Mouse (Mus musculus): ENCODE data around the gene Mesp2. TPM values are rescaled to one million over a fixed set of nuclear protein-coding genes. Genes with fewer than 3 reads are reported as not detected.

The Mesp2 gene
- polyA plus RNA-seq (2014; fragmentation: Nextera tagmentation; extraction: Ambion mirVana), result 0.11 and 0.21 TPM in 2 replicates

DNA sequence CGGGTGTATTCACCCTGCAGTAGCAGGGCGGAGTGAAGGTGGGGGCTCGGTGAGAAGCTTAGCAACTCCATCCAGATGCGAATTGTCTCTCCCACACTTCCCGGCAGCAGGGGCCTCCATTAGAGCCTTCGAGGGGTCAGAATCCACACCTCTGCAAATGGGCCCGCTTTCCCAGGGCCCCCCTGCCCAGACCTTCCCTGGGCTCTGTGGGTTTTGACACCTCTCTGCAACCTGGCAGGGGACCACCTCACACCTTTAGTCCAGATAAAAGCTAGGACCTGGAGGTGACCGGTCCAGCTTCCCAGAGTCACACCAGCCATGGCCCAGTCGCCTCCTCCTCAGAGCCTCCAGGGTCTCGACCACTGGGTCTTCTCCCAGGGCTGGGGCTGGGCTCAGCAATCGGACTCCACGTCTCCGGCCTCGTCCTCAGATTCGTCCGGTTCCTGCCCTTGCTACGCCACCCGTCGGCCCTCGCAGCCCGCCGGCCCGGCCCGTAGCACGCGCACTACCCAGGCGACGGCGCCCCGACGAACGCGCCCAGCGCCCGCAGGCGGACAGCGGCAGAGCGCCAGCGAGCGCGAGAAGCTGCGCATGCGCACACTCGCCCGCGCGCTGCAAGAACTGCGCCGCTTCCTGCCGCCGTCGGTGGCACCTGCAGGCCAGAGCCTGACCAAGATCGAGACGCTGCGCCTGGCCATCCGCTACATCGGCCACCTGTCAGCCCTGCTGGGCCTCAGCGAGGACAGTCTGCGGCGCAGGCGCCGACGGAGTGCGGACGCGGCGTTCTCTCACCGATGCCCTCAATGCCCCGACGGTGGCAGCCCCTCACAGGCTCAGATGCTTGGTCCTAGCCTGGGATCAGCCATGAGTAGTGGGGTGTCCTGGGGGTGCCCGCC lies at the start of gene Mesp2:
Mesp2 (plus strand) TSS at position 117 of the 896 bp plus-strand sequence.
- no peak within 1 kb of the TSS for H3K27ac ChIP-seq (ENCODE audit: low read depth, low read length)
- H3K9ac ChIP-seq (ENCODE audit: low read depth, low read length), result peak within 1 kb of the TSS; percentile 3; the same call in 1 of the 2 replicates
- H3K4me1 ChIP-seq (replicated peaks; ENCODE audit: control insufficient read depth, insufficient read depth, low read length), result peaks cover 5% of the 10 kb centered on the region; the same call in 1 of the 2 replicates
- WGBS, result 16% methylated on average over 71 of the region's 71 CpGs
- H3K4me3 ChIP-seq (ENCODE audit: low read depth, low read length), result peak within 1 kb of the TSS; percentile 30
- ATAC-seq (replicated peaks; ENCODE audit: low FRiP score) (0 out of 2 replicates have a peak, but pooled peaks have one; percentile 43), DNase-seq (ENCODE audit: low spot score) (peak; percentile 57)
- peak within 1 kb of the TSS; percentile 66 for H3K4me2 ChIP-seq
- no peaks in the 10 kb centered on the region for H3K36me3 ChIP-seq (ENCODE audit: control insufficient read depth, insufficient read depth, low read length)
- peaks cover 24% of the 10 kb centered on the region for H3K27me3 ChIP-seq (replicated peaks; ENCODE audit: control insufficient read depth, insufficient read depth, low read length)
- H3K9me3 ChIP-seq (ENCODE audit: control insufficient read depth, low read length), result no peaks in the 10 kb centered on the region

DNA sequence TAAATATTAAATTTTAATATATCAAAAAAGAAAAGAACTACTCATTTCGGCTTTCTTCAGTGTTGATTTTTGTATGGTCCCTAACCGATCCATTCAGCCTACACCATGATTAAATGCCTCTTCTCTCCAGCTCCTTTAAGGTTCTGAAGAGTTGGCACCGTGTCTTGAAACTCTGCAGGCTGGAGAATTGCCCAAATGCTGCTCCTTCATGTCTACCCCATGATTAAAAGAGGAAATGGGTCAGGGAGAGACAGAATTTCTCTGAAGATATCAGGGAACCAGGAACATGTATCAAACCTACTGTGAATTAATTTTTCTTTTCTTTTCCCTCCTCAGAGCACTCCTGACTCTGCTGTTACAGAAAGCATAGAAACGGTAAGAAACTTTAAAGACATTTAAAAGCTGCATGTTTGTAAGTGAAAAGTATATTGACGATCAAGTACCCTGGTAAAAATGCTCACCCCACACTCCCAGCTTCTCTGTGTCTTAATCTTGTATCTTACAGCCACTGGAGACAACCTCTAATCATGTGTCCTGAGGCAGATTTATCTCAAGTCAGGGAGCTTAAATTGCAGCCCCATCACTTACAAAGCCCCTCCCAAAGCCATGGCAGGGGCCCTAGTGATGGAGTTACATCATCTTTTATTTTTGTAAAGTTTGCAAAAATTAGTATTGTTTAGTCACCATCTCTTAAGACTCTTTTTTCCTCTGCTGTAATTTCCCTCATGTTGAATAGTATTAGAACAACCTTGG lies 49.2 kb upstream of the Mesp2 start:
- Histone ChIP-seq H3K4me3 (ENCODE audit: low read depth, low read length) (no peak overlapping the region), H3K9me3 (ENCODE audit: control insufficient read depth, low read length) (no peaks in the 10 kb centered on the region), H3K9ac (ENCODE audit: low read depth, low read length) (no peak overlapping the region), H3K27me3 (replicated peaks; ENCODE audit: control insufficient read depth, insufficient read depth, low read length) (no peaks in the 10 kb centered on the region), H3K36me3 (ENCODE audit: control insufficient read depth, insufficient read depth, low read length) (no peaks in the 10 kb centered on the region), H3K4me2 (no peak overlapping the region), H3K27ac (ENCODE audit: low read depth, low read length) (no peak overlapping the region), H3K4me1 (replicated peaks; ENCODE audit: control insufficient read depth, insufficient read depth, low read length) (no peaks in the 10 kb centered on the region)
- whole genome bisulfite sequencing, result 65% methylated on average over 5 of the region's 5 CpGs
- ATAC-seq (replicated peaks; ENCODE audit: low FRiP score) (no peak), DNase-seq (ENCODE audit: low spot score) (no peak)

GRCm38 (mm10) chr7:79762106-79762505 lies 48.4 kb upstream of the Mesp2 start:
- no peak for DNase-seq (ENCODE audit: low spot score)
- Histone ChIP-seq H3K4me2 (no peak overlapping the region), H3K36me3 (ENCODE audit: control insufficient read depth, insufficient read depth, low read length) (no peaks in the 10 kb centered on the region), H3K9me3 (ENCODE audit: control insufficient read depth, low read length) (no peaks in the 10 kb centered on the region), H3K4me3 (ENCODE audit: low read depth, low read length) (no peak overlapping the region), H3K27ac (ENCODE audit: low read depth, low read length) (no peak overlapping the region), H3K27me3 (replicated peaks; ENCODE audit: control insufficient read depth, insufficient read depth, low read length) (no peaks in the 10 kb centered on the region), H3K4me1 (replicated peaks; ENCODE audit: control insufficient read depth, insufficient read depth, low read length) (no peaks in the 10 kb centered on the region), H3K9ac (ENCODE audit: low read depth, low read length) (no peak overlapping the region)
- no peak for ATAC-seq (replicated peaks; ENCODE audit: low FRiP score)
- 70% methylated on average over 8 of the region's 8 CpGs for WGBS

GRCm38 (mm10) chr7:79765991-79766390 lies 44.5 kb upstream of the Mesp2 start:
- DNase-seq (ENCODE audit: low spot score) (no peak), ATAC-seq (replicated peaks; ENCODE audit: low FRiP score) (no peak)

GRCm38 (mm10) chr7:79769664-79770063 lies 40.9 kb upstream of the Mesp2 start:
- WGBS, result 77% methylated on average over 3 of the region's 3 CpGs
- Histone ChIP-seq H3K9ac (ENCODE audit: low read depth, low read length) (no peak overlapping the region), H3K4me1 (replicated peaks; ENCODE audit: control insufficient read depth, insufficient read depth, low read length) (no peaks in the 10 kb centered on the region), H3K27me3 (replicated peaks; ENCODE audit: control insufficient read depth, insufficient read depth, low read length) (no peaks in the 10 kb centered on the region), H3K4me3 (ENCODE audit: low read depth, low read length) (no peak overlapping the region), H3K27ac (ENCODE audit: low read depth, low read length) (no peak overlapping the region), H3K9me3 (ENCODE audit: control insufficient read depth, low read length) (no peaks in the 10 kb centered on the region), H3K36me3 (ENCODE audit: control insufficient read depth, insufficient read depth, low read length) (no peaks in the 10 kb centered on the region), H3K4me2 (no peak overlapping the region)
- no peak for ATAC-seq (replicated peaks; ENCODE audit: low FRiP score)
- no peak for DNase-seq (ENCODE audit: low spot score)

More at GRCm38 (mm10) chr7:79765991-79766390, 44.5 kb upstream of the Mesp2 start:
- Histone ChIP-seq H3K36me3 (ENCODE audit: control insufficient read depth, insufficient read depth, low read length) (no peaks in the 10 kb centered on the region), H3K4me3 (ENCODE audit: low read depth, low read length) (no peak overlapping the region), H3K9ac (ENCODE audit: low read depth, low read length) (no peak overlapping the region), H3K27ac (ENCODE audit: low read depth, low read length) (no peak overlapping the region), H3K4me2 (no peak overlapping the region), H3K4me1 (replicated peaks; ENCODE audit: control insufficient read depth, insufficient read depth, low read length) (no peaks in the 10 kb centered on the region), H3K27me3 (replicated peaks; ENCODE audit: control insufficient read depth, insufficient read depth, low read length) (no peaks in the 10 kb centered on the region), H3K9me3 (ENCODE audit: control insufficient read depth, low read length) (no peaks in the 10 kb centered on the region)
- WGBS, result 38% methylated on average over 1 of the region's 1 CpGs

DNA sequence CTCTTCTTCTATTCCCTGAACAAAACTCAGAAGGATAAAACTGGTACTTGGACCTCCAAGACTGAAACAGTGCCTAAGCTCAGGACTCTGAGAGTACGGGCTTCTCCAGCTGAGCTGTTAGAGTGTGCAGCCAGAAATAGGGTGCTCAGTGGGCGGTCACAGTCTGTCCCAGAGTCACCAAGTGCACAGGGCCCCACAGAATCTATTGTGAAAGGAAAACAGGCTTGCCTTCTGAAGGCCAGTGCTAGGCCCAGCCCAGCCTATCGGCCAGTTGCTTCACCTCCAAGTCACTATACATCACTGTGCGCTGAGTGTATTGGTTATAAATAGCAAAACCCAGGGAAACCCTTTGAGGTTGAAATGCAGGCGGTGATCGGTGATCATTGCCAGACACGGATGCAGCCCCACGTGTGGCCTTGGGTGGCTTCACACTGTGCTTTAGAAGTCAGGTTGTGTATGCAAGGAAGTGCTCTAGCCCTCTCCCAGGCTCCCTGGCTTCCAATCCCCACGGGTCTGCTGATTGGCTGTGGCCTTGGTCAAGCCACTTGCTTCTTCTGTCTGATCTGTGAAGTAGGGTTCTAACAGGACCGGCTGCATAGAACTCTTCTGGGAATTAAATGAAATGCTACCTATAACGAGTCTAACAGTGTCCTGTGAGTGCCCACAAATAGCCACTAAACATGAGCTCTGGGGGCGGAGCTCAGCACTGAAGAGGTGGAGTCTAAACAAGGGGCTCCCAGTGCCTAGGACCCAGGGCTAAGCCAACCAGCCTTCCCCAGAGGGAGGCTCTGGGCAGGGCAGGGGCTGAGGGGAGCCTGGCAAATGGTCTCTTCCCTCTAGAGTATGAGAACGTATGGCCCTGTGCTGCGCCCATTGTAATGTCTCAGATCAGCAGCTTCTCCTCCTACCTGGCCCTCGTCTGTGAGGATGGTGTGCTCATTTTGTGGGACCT lies 38.7 kb upstream of the Mesp2 start:
- Histone ChIP-seq H3K9ac (ENCODE audit: low read depth, low read length) (no peak overlapping the region), H3K36me3 (ENCODE audit: control insufficient read depth, insufficient read depth, low read length) (no peaks in the 10 kb centered on the region), H3K4me3 (ENCODE audit: low read depth, low read length) (no peak overlapping the region), H3K27me3 (replicated peaks; ENCODE audit: control insufficient read depth, insufficient read depth, low read length) (no peaks in the 10 kb centered on the region), H3K27ac (ENCODE audit: low read depth, low read length) (no peak overlapping the region), H3K4me2 (no peak overlapping the region), H3K9me3 (ENCODE audit: control insufficient read depth, low read length) (no peaks in the 10 kb centered on the region), H3K4me1 (replicated peaks; ENCODE audit: control insufficient read depth, insufficient read depth, low read length) (no peaks in the 10 kb centered on the region)
- 50% methylated on average over 15 of the region's 15 CpGs for WGBS
- ATAC-seq (replicated peaks; ENCODE audit: low FRiP score) (no peak; the same call in 1 of the 2 replicates), DNase-seq (ENCODE audit: low spot score) (no peak)

DNA sequence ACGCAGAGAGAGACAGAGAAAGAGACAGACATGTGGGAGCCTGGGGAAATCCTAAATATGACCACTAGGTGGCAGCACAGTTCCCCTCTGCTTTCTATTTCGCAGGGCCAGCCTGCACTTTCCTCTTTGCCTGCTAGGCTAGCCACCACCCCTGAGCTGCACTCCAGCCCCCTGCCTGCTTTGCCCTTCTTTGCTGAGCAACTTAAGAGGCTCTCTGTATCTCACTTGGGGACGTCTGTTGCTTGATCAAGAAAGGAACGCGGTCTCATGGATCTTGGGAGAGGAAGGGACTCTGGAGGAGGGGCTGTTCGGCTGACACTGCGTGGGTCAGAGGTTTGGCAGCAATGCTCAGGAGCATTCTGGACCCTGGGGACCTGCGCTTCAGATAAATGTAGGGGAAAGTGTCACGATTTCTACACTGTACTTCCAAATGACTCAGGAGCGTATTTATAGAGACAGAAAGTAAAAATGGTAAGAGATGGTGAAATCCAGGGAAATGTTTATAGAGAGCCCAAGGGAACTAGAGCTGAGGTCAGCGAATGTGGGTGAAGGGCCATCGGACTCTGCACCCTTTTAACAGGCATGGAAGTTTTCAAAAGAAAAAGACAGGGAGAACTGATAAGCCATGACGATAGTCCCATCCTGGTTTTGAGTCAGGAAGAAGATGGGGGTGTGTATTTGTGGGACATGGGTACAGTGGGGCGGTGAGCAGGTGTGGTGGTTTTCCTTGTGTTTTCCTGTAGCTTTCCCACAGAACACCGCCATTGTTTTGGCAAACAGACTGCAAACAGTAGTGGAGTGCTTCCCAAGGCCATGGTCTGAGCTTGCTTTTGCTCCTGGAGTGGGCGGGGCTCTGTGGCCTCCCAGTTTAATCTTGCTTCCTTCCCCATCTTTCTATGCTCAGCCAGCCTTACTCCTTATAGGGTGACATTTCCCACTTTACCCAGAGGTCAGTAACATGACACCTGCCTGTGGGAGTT lies 29.6 kb upstream of the Mesp2 start:
- Histone ChIP-seq H3K27ac (ENCODE audit: low read depth, low read length) (0 out of 2 replicates have a peak overlapping the region, but pooled peaks have one; percentile 51), H3K4me1 (replicated peaks; ENCODE audit: control insufficient read depth, insufficient read depth, low read length) (peaks cover 8% of the 10 kb centered on the region; the same call in 1 of the 2 replicates), H3K4me2 (peak overlapping the region; percentile 63), H3K4me3 (ENCODE audit: low read depth, low read length) (no peak overlapping the region), H3K9ac (ENCODE audit: low read depth, low read length) (no peak overlapping the region), H3K9me3 (ENCODE audit: control insufficient read depth, low read length) (no peaks in the 10 kb centered on the region), H3K27me3 (replicated peaks; ENCODE audit: control insufficient read depth, insufficient read depth, low read length) (no peaks in the 10 kb centered on the region), H3K36me3 (ENCODE audit: control insufficient read depth, insufficient read depth, low read length) (no peaks in the 10 kb centered on the region)
- 20% methylated on average over 16 of the region's 16 CpGs for WGBS
- DNase-seq (ENCODE audit: low spot score) (peak; percentile 70), ATAC-seq (replicated peaks; ENCODE audit: low FRiP score) (peak; percentile 71)
